ENCODE assay signal across 7 mouse cellular contexts in the genomic region with DNA sequence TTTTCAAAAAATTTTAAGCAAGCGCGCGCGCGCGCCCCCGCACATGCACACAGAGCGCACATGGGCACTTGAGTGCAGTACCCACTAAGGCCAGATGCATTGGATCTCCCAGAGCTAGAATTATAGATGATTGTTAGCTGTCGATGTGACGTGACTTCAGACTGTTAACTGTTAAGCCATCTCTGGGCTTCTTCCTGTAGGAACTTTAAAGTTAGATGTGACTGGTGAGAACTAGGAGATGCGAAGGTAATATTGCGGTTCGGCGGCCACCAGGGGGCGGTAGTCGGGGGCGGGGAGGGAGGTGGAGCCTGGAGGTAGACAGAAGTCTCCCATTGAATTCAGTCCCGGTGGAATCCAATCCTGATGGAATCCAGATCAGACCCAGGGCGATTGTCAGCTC. TPM values are rescaled to one million over a fixed set of nuclear protein-coding genes. Genes with fewer than 3 reads are reported as not detected.
DNase-seq lines count a peak whose midpoint lies in the region; ATAC-seq and TF ChIP-seq lines count a peak whose summit lies in the region.

No protein-coding gene starts in this region.

- DNase-seq in NIH3T3 (ENCODE audit: low read depth) = peak; percentile 49
- DNase-seq in heart, postnatal 10 days = peak; percentile 19 to 57
- peak; percentile 24 to 39 for DNase-seq in layer of hippocampus, postnatal 14 days (ENCODE audit: low spot score in 2 of 2)
- peak; percentile 32 for DNase-seq in skeletal muscle tissue, adult 2 months (ENCODE audit: low read depth, low spot score)

- H3K27ac ChIP-seq in embryonic facial prominence, embryonic 12.5 days = no peak overlapping the region

- no peaks in the 10 kb centered on the region for H3K79me2 ChIP-seq in C2C12 (ENCODE audit: control insufficient read depth, insufficient read depth)

- no peaks in the 10 kb centered on the region for H3K27me3 ChIP-seq in C2C12 (ENCODE audit: control insufficient read depth, insufficient read depth, insufficient read length)
- H3K27me3 ChIP-seq in embryonic facial prominence, embryonic 12.5 days = no peaks in the 10 kb centered on the region

- no peak for ATAC-seq in embryonic facial prominence, embryonic 12.5 days (ENCODE audit: insufficient number of reproducible peaks, insufficient read depth, low FRiP score, low TSS enrichment)
- peak; percentile 94 for ATAC-seq in megakaryocyte, adult 5-6 weeks (ENCODE audit: poor library complexity, severe bottlenecking)

- peak overlapping the region; percentile 21 for H3K4me2 ChIP-seq in embryonic facial prominence, embryonic 12.5 days (replicated peaks)

- H3K79me3 ChIP-seq in C2C12 (ENCODE audit: low read depth) = no peaks in the 10 kb centered on the region

- 33% methylated on average over 19 of the region's 19 CpGs for WGBS in embryonic facial prominence, embryonic 12.5 days

- H3ac ChIP-seq in C2C12 (ENCODE audit: control insufficient read depth, insufficient read length, low read depth) = no peak overlapping the region

- intact Hi-C loops in heart, postnatal 10 days (cut with DNase I) = loop anchor here (5.0 kb wide), 1 partner anchor 124 kb away; no protein-coding TSS in a partner anchor

- H3K9ac ChIP-seq in embryonic facial prominence, embryonic 12.5 days = no peak overlapping the region

- H3K4me1 ChIP-seq in embryonic facial prominence, embryonic 12.5 days = peaks cover 6% of the 10 kb centered on the region; the same call in 1 of the 2 replicates

- peak; percentile 46 for TF ChIP-seq CTCF in C2C12 (IDR thresholded peaks at IDR 0.05; ENCODE audit: control insufficient read depth, insufficient read depth, insufficient read length)

- H3K4me3 ChIP-seq in C2C12 (ENCODE audit: insufficient read depth, poor library complexity, severe bottlenecking) = no peak overlapping the region
- no peak overlapping the region for H3K4me3 ChIP-seq in embryonic facial prominence, embryonic 12.5 days

- H3K9me3 ChIP-seq in embryonic facial prominence, embryonic 12.5 days = no peaks in the 10 kb centered on the region

- no peaks in the 10 kb centered on the region for H3K36me3 ChIP-seq in C2C12 (ENCODE audit: control insufficient read depth, insufficient read depth)
- no peaks in the 10 kb centered on the region for H3K36me3 ChIP-seq in embryonic facial prominence, embryonic 12.5 days

TF ChIP-seq in C2C12, 6 proteins besides CTCF, POLR2A, EP300 and RAD21:
- TF ChIP-seq USF1 (IDR thresholded peaks at IDR 0.05; ENCODE audit: low read depth) = no peak
- TF ChIP-seq MYOD1 (IDR thresholded peaks at IDR 0.05; ENCODE audit: control insufficient read depth, insufficient read length, low read depth) = no peak
- no peak for TF ChIP-seq CEBPB (IDR thresholded peaks at IDR 0.05; ENCODE audit: low read depth)
- TF ChIP-seq MAX (IDR thresholded peaks at IDR 0.05) = no peak
- TF ChIP-seq FOSL1 (IDR thresholded peaks at IDR 0.05; ENCODE audit: insufficient read depth, low read length, poor library complexity, severe bottlenecking) = no peak
- no peak for TF ChIP-seq MYOG (IDR thresholded peaks at IDR 0.05; ENCODE audit: control insufficient read depth, extremely low read depth, insufficient read length)

RNA-seq across cellular contexts. Expression of gene Pdpn, which starts 40.8 kb away (rescaled TPM):
- 133 TPM for polyA plus RNA-seq in C2C12 (2012; fragmentation: generic; extraction: Trizol)
- 37.1 and 39.0 TPM in 2 replicates for polyA plus RNA-seq in embryonic facial prominence, embryonic 12.5 days (2016; fragmentation: Nextera tagmentation; extraction: Ambion mirVana)
- total RNA-seq in heart, postnatal 10 days (2021) = 10 to 100 TPM; 10.1 to 12.9 TPM
- total RNA-seq in layer of hippocampus, postnatal 14 days (2021) = 10 to 100 TPM; 14.2 to 19.7 TPM
- total RNA-seq in megakaryocyte, adult 5-6 weeks (2015) = 0.27 and 0.84 TPM in 2 replicates
- not detected in 2 replicates for total RNA-seq in megakaryocyte, adult 5-6 weeks (2017)

RNA-seq across cellular contexts. Expression of gene Prdm2, which starts 45.7 kb away (rescaled TPM):
- polyA plus RNA-seq in C2C12 (2012; fragmentation: generic; extraction: Trizol) = 9.2 TPM
- polyA plus RNA-seq in embryonic facial prominence, embryonic 12.5 days (2016; fragmentation: Nextera tagmentation; extraction: Ambion mirVana) = 15.9 and 16.6 TPM in 2 replicates
- 10 to 100 TPM; 20.6 to 23.7 TPM for total RNA-seq in heart, postnatal 10 days (2021)
- total RNA-seq in layer of hippocampus, postnatal 14 days (2021) = 10 to 100 TPM; 34.9 to 35.4 TPM
- total RNA-seq in megakaryocyte, adult 5-6 weeks (2015) = 24.4 and 29.6 TPM in 2 replicates
- 16.3 and 19.1 TPM in 2 replicates for total RNA-seq in megakaryocyte, adult 5-6 weeks (2017)

Comparison
In these comparisons a context has a peak if more than half of its experiments do, and no peak if none do; other contexts are left out.
1. RNA of gene Pdpn, which starts 40.8 kb away (total RNA-seq): 14.2 to 19.7 TPM in layer of hippocampus, postnatal 14 days and 10.1 to 12.9 TPM in heart, postnatal 10 days; 0.27 to 0.84 TPM in megakaryocyte, adult 5-6 weeks; every median in the first group is over 4 times any median in the second.
2. Peak in every context shown above with its lines, with median percentiles within 50 percentile points of each other: DNase-seq.